Mouse (Mus musculus) CH12.LX (cell line): Measurements from ENCODE around the gene Camsap2.

Source experiments
- CTCF ChIP-seq, 2 experiments: IDR thresholded peaks in 1 of 2; conservative IDR thresholded peaks in 1 of 2; 2 replicates each; pipeline ENCODE4 v1.5.1; 2011 to 2012; ENCODE audit warnings: low read depth in 2 of 2, low read length in 2 of 2, improper control_type of control experiment in 1 of 2, inconsistent platforms in 1 of 2, mild to moderate bottlenecking in 1 of 2, moderate library complexity in 1 of 2
- E2F4 ChIP-seq: IDR thresholded peaks from 2 replicates; pipeline ENCODE4 v1.6.1; 2011; ENCODE audit warnings: low read depth, low read length, improper control_type of control experiment; ENCODE audit not compliant: insufficient replicate concordance
- EP300 ChIP-seq: IDR thresholded peaks from 2 replicates; pipeline ENCODE4 v1.6.1; 2011; ENCODE audit warnings: low read length, improper control_type of control experiment
- ETS1 ChIP-seq: conservative IDR thresholded peaks from 2 replicates; pipeline ENCODE4 v1.6.1; 2012; ENCODE audit warnings: low read depth, mild to moderate bottlenecking, inconsistent platforms, low read length, improper control_type of control experiment, moderate library complexity
- GABPA ChIP-seq: IDR thresholded peaks from 2 replicates; pipeline ENCODE4 v1.6.1; 2012; ENCODE audit warnings: low read depth, low read length, improper control_type of control experiment, inconsistent platforms; ENCODE audit not compliant: insufficient replicate concordance
- HCFC1 ChIP-seq: IDR thresholded peaks from 2 replicates; pipeline ENCODE4 v1.6.1; 2012; ENCODE audit warnings: low read depth, mild to moderate bottlenecking, inconsistent platforms, low read length, improper control_type of control experiment
- JUND ChIP-seq: conservative IDR thresholded peaks from 2 replicates; pipeline ENCODE4 v1.6.1; 2011; ENCODE audit warnings: low read depth, low read length, improper control_type of control experiment
- MAFK ChIP-seq: IDR thresholded peaks from 2 replicates; pipeline ENCODE4 v1.6.1; 2011; ENCODE audit warnings: low read length, improper control_type of control experiment; ENCODE audit not compliant: insufficient replicate concordance
- NELFE ChIP-seq: IDR thresholded peaks from 2 replicates; pipeline ENCODE4 v1.6.1; 2011; ENCODE audit warnings: low read depth, low read length, improper control_type of control experiment
- POLR2A ChIP-seq: IDR thresholded peaks from 2 replicates; pipeline ENCODE4 v1.6.1; 2011; ENCODE audit warnings: low read depth, mild to moderate bottlenecking, improper control_type of control experiment, low read length
- POLR2AphosphoS2 ChIP-seq: IDR thresholded peaks from 2 replicates; pipeline ENCODE4 v1.6.1; 2011; ENCODE audit warnings: low read depth, low read length, improper control_type of control experiment
- RAD21 ChIP-seq: IDR thresholded peaks from 2 replicates; pipeline ENCODE4 v1.6.1; 2011; ENCODE audit warnings: low read depth, mild to moderate bottlenecking, low read length, improper control_type of control experiment, moderate library complexity
- SIN3A ChIP-seq: IDR thresholded peaks from 2 replicates; pipeline ENCODE4 v1.6.1; 2012; ENCODE audit warnings: low read length, improper control_type of control experiment, inconsistent platforms
- ZC3H11A ChIP-seq: IDR thresholded peaks from 2 replicates; pipeline ENCODE4 v1.6.1; 2012; ENCODE audit warnings: low read depth, mild to moderate bottlenecking, inconsistent platforms, low read length, improper control_type of control experiment

DNA sequence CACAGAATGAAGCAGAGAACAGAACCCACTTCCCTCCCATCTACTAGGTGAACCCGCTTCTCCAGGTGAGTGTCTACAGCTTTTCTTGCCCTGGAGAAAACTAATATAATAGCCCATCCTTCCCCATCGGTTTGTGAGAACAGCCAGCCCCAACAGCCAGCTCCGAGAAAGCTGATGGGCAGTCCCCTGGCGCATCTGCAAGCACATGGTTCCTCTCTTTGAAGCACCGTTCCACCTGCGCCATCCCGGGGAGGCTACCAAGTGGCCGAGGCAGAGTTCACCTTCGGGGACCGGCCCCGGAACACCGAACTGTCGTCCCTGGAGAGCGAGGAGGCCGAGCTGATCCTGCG, 86.4 kb downstream of the Camsap2 start:
- no peak for TF ChIP-seq EP300
- TF ChIP-seq POLR2A = no peak
- TF ChIP-seq CTCF (conservative IDR thresholded peaks at IDR 0.05 in 1 of 2, IDR thresholded peaks at IDR 0.05 in 1 of 2; ENCODE audit: low read depth in 2 of 2, low read length in 2 of 2) = no peak
- no peak for TF ChIP-seq JUND
- no peak for TF ChIP-seq ZC3H11A
- TF ChIP-seq MAFK = no peak
- TF ChIP-seq HCFC1 = no peak
- no peak for TF ChIP-seq GABPA
- no peak for TF ChIP-seq RAD21
- no peak for TF ChIP-seq POLR2AphosphoS2
- no peak for TF ChIP-seq E2F4
- TF ChIP-seq SIN3A = no peak
- TF ChIP-seq NELFE = no peak
- no peak for TF ChIP-seq ETS1
